Mouse (Mus musculus) v-Abl transformed pro-B cells (cell line): ENCODE measurements around the gene Palm2.
"Not testable (repeated sequence)": the region's sequence is repeated elsewhere in the genome, so short reads cannot be mapped to it uniquely, and the experiment has no call there.

ENCODE experiments used
- in situ Hi-C, 2 experiments: fragments of 400-800 bp; cut with MboI; formaldehyde crosslinking; loops; one replicate each; pipeline ENCODE4 v1.15.1; 2025; ENCODE audit not compliant: unreplicated experiment in 2 of 2

Gene Palm2

GRCm38 (mm10) chr4:57433941-57434704 is at the start of gene Palm2:
TSS of gene Palm2 (plus strand) at chr4:57434247.
- in situ Hi-C loops, result no loop called here

- in situ Hi-C loops, result no loop called here
Measured at GRCm38 (mm10) chr4:57384355-57384754, 49.7 kb upstream of the Palm2 start.

- in situ Hi-C loops, result no loop called here
Measured at GRCm38 (mm10) chr4:57391103-57391502, 42.9 kb upstream of the Palm2 start.

GRCm38 (mm10) chr4:57396414-57396813 is 37.6 kb upstream of the Palm2 start:
- in situ Hi-C loops, result no loop called here

DNA sequence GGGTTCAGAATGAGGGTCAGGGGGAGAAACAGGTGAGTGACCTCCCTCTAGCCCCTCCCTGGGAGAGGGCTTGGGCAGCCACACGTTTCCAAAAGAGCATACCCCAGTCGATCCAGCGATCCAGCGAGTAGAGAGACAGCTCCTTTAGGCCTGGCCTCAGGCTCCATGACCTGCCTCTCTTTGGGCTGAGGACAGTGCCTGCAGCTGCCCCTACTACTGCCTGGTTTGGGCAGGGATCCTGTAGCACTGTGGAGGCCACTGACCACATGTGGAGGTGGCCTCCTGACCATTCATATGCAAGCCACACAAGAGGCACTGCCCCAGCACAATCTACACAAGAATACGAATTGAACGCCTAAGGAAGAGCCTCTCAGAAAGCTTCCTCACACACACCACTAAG is 21.7 kb upstream of the Palm2 start:
- in situ Hi-C loops, result not testable (repeated sequence)

DNA sequence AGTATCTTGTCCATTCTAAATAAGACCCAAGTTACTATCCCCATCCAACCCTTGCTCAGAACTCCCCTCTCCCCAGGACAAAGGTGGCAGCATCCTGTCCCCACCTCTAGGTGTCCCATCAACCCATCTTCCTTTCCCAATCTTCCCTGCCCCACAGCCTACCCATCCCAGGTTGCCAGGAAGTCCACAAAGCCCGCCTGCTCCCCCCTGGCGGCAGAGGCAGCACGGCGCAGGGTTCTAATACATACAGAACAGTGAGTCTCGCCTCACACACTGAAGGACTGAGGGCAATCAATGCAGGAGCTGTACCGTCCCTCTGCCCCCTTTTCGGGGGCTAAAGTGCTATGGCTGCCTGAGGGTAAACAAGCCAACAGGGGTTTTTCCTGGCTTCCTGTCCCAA is 21.0 kb upstream of the Palm2 start:
- in situ Hi-C loops, result no loop called here

DNA sequence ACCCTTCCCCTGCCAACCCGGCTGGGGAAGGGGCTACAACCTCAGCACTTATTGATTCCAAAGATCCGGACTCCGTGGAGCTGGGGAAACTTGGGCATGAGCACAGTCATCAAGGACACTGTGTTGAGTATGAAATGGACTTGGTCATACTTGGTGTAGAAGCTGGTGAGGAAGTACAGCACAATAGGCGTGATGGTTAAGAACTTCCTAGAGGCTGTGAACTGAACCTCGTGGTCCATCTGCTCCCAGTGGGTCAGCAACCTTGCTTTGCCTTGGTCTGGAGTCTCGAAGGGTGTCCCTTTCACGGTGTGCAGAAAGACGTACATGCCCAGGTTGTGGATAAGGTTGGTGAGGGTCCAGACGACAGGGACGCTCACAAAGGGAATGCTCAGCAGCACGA is 20.4 kb upstream of the Palm2 start:
- in situ Hi-C loops, result not testable (repeated sequence)

DNA sequence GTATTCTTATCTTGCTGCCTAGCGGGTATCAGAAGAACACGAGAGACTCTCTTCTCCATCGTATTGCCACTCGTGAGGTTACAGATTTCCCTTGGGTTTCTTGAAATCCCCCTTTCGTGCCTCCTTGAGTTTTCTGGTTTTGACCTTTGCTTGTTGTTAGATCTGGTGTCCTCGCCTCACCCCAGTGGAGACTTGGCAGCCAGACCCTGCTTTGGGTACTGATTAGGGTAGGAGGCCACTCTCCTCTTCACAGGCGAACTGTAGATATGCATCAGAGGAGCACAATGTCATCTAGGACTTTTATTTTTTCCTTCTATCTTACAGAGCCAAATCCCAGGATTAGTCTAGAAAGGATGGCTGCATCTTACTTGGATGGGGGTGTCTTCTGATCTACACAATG is 10.0 kb upstream of the Palm2 start:
- in situ Hi-C loops, result no loop called here

DNA sequence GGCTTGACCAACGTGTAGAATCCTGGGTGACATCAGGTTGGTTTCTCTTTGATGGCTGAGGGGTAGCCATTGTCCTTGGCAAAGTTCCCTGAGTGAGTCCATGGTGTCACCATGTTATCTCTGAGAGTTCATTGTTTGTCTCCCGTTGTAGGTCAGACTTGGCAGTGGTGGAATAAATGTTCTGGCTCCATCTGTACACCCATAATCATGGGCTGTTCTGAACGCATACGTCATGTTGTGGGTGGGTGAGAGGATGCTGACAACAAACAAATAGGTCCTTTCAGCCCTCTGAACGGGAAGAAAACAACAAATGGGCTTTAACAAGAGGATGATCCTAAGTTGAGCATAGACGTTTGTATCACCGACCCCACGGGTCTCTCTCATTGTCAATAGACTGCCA is 5.7 kb upstream of the Palm2 start:
- in situ Hi-C loops, result no loop called here

DNA sequence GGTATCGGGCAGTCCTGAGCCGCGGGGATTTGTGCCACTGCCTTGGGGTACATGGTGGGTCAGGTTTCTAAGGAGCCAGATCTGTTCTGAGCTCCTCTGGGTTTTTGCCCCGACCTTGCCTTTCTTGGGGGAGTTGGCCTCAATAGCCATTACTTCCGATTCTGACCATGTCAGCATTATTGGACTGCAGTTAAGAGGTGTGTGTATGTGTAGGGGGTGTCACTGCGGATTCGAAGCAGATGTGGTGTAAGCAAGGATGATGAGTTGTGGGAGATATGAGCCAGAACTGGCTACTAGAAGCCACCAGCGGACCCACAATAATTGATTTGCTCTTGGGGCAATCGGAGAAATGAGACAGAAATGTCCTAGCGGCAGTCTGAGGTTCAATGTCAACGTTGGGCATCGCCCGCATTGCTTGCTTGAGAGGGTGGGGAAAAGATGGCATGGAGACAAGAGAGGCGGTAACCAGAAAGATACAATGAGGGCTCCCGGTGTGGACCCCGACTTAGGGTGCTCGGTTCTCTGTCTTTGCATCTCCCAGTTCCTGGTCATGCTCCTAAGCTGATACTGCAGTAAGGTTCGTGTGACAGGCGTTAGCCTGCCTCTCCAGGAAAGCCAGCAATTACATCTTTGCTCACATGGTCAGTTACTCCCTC is 786 bp downstream of the Palm2 start:
- in situ Hi-C loops, result no loop called here

DNA sequence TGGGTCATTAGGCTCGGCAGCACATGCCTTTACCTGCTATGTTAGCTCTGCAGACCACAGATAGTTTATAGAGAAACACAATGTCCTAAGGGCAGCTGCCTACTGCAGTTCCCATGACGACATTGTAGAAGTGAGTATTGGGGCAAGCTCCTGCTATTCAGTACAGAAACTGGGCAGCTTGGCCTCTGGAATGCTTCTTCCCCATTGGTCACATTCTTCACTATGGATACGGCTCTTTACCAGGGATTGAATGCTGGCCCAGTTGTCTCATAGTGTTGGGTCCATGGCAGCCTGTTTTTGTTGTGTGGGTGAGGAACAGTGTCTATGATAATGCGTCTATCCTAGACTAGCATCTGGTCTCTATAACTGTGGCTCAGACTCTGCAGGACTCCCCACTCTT is 2.2 kb downstream of the Palm2 start:
- in situ Hi-C loops, result no loop called here

DNA sequence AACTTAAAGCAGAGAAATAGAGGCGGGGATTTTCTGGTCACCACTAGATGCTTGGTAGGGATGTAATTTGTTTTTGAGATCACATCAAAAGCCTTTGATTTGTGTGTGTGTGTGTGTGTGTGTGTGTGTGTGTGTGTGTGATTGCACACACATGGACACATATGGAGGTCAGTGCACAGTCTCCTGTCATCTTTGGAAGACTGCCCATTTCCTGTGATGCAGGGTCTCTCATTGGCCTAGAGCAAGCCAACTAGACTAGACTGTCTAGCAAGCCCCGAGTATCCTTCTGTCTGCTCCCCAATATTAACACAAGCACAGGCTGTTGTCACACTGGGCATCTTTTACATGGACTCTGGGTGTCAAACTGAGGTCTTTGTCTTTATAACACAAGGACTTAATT is 12.0 kb downstream of the Palm2 start:
- in situ Hi-C loops, result no loop called here

- in situ Hi-C loops, result no loop called here
Measured at GRCm38 (mm10) chr4:57446854-57447444, 12.9 kb downstream of the Palm2 start.

- in situ Hi-C loops, result no loop called here
Measured at GRCm38 (mm10) chr4:57451896-57452295, 17.8 kb downstream of the Palm2 start.

DNA sequence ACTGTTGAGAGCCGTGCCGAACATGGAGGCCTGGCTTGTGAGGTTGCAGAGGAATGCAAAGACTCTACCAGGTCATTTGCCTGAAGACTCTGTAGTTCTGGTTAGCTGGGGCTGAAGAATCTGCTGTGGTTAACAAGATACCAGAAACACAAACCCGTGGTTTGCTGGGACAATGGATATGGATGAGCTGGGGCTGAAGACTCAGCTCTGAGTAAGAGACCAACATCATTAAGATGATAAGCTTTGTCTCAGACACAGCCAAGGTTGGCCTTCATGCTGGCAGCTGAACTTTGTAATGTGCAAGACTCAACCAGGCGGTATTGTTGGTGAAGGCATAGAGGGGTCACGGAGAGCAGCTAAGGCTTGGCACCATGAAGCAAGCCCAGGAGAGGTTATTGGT is 18.6 kb downstream of the Palm2 start:
- in situ Hi-C loops, result no loop called here

GRCm38 (mm10) chr4:57462378-57462777 is 28.3 kb downstream of the Palm2 start:
- in situ Hi-C loops, result loop anchor here in 1 of 2 experiments (10.0 kb wide), 1 partner anchor 422 kb away; no protein-coding TSS in a partner anchor

DNA sequence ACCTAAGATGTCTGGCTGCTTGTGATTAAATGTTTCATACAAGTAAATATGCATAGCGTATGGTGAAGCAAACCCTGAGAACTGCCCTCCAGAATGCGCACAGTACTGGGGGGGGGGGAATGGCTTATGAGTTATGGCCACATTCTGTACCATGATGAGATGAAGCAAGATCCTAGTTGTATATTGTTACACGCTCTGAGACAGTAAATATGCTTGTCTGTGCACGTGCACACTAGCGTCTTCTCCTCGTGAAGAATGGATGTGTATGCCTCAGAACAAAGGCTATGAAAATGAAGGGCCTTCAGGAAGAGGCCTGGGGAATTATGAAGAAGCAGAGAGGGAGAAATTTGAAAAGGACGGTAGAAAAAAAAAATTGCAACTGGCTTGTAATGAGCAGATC is 48.4 kb downstream of the Palm2 start:
- in situ Hi-C loops, result no loop called here

- in situ Hi-C loops, result no loop called here
Measured at GRCm38 (mm10) chr4:57486392-57486791, 52.3 kb downstream of the Palm2 start.

DNA sequence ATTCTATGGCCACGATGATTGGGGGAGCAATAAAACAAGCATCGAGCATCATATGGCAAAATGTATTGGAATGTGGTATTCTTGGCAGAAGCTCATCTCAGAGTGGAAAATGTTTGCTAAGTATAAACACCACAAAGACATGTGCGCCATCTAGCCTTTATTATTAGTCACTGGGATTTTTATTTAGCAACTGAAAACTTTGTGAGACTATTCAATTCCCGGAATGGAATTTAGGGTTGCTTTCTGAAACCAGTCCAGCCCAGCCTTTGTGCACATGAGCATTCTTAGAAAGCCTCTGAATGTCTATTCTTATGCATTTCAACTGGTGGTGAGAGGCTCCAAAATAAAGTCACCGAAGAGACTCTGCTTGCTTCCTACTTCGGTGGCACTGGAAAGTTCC is 55.8 kb downstream of the Palm2 start:
- in situ Hi-C loops, result no loop called here

DNA sequence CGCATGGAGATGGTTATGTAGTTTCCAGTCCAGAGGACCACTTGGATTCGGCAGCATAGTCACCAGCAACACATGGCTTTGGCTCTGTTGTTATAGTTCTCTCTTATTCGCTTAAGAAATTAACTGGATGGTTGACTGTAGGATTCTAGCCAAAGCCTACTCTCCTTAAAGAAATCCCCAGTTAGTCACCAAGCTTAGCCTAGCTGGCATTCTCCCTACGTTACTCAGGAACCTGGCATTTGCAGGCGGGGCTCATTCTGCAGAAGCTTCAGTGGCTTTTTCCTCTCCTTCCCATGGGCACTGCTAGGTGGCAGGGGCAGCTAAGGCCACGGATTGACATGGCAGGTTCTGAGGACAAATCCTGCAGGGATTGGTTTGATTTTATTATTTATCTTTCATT is 70.7 kb downstream of the Palm2 start:
- in situ Hi-C loops, result no loop called here

DNA sequence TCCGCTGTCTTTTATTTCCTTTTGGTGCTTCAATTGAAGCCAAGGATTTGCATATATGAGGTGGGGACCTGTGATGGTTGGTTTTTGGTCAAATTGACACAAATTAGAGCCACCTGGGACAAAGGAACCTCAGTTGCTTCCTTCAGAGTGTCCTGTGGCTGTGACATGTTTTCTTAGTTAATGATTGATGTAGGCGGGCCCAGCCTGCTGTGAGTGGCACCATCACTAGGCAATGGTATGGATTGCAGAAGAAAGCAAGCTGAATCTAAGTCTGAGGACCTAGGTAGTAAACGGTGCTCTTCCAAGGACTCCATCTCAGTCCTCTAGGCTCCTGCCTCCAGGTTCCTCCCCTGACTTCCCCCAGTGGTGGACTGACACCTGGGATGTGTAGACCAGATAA is 76.5 kb downstream of the Palm2 start:
- in situ Hi-C loops, result no loop called here

- in situ Hi-C loops, result no loop called here
Measured at GRCm38 (mm10) chr4:57511734-57512133, 77.7 kb downstream of the Palm2 start.
